In the genomic region with DNA sequence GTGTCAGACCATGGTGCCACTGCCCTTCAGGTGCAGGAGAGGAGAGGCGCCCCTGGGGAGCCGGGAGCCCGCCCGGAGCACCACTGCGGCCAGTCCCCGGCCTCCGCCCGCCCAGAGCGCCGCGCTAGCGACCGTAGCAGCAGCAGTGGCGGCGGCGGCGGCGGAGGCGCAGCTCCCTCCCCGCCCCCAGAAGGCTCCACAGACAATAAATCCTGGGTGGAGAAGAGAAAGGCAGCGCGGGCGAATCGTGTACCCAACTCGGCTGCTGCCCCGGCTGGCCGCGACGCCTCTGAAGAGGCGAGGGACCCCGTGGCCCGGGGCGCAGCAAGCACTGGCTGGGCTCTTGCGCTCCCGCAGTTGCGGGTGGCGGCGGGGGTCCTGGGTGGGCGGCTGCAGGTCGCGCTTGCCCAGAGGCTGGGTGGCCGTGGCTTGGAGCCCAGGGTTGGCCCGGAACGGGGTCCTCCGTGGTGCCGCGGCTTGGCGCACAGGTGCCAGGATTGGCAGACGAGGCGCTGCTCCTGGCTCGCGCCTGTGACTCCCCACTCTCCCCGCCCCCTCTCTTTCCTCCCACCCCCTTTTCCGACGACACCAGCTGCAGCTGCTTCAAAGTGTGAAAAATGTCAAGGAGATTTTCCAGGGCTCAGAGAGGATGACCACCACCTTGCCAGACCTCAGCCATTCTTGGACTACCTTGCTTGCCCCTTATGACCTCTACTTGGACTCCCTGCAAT, we compare ENCODE assay signal across 9 mouse cellular contexts. TPM values are rescaled to one million over a fixed set of nuclear protein-coding genes. Genes with fewer than 3 reads are reported as not detected.
DNase-seq lines count a peak whose midpoint lies in the region; ATAC-seq and TF ChIP-seq lines count a peak whose summit lies in the region.
"Had no signal": no experiment of that assay in that cellular context is flagged by ENCODE, and none has a peak within 500 bp of the region (broad histone marks: within the 10 kb centered on the region; RNA-seq: fewer than 3 reads in every experiment).

No protein-coding gene starts in this region.

- peak overlapping the region; percentile 97 for H3K4me2 ChIP-seq in intestine, embryonic 15.5 days (replicated peaks)
- H3K4me2 ChIP-seq in liver, embryonic 12.5 days = peak overlapping the region; percentile 68

- POLR2A ChIA-PET in Patski (lab: Charles Lee) = no interaction called here

- TF ChIP-seq POLR2A in embryonic fibroblast, embryonic 13.5 days (IDR thresholded peaks at IDR 0.05; ENCODE audit: low read depth, low read length) = no peak

- peaks cover 18% of the 10 kb centered on the region for H3K4me1 ChIP-seq in heart, embryonic 10.5 days
- H3K4me1 ChIP-seq in embryonic fibroblast, embryonic 13.5 days (ENCODE audit: control insufficient read depth, insufficient read depth, low read length) = 0 out of 2 replicates have a peak, but pooled peaks cover 3% of the 10 kb centered on the region
- 0 out of 2 replicates have a peak, but pooled peaks cover 9% of the 10 kb centered on the region for H3K4me1 ChIP-seq in intestine, embryonic 15.5 days (replicated peaks)
- H3K4me1 ChIP-seq in liver, embryonic 12.5 days = no peaks in the 10 kb centered on the region; the same call in 1 of the 2 replicates

- TF ChIP-seq CTCF in Patski (IDR thresholded peaks at IDR 0.05) = no peak
- no peak for TF ChIP-seq CTCF in embryonic fibroblast, embryonic 13.5 days (IDR thresholded peaks at IDR 0.05; ENCODE audit: borderline replicate concordance, insufficient read depth, low read length)

- peaks cover 42% of the 10 kb centered on the region for H3K27me3 ChIP-seq in heart, embryonic 10.5 days (ENCODE audit: insufficient read depth, poor library complexity, severe bottlenecking)
- H3K27me3 ChIP-seq in Patski = no peaks in the 10 kb centered on the region
- H3K27me3 ChIP-seq in intestine, embryonic 15.5 days (replicated peaks) = peaks cover 15% of the 10 kb centered on the region
- H3K27me3 ChIP-seq in liver, embryonic 12.5 days (replicated peaks) = peaks cover 39% of the 10 kb centered on the region
- H3K27me3 ChIP-seq: CH12.LX had no signal

- H3K4me3 ChIP-seq in heart, embryonic 10.5 days = peak overlapping the region; percentile 78
- H3K4me3 ChIP-seq in embryonic fibroblast, embryonic 13.5 days (ENCODE audit: insufficient read depth, low read length) = peak overlapping the region; percentile 57
- peak overlapping the region; percentile 57 for H3K4me3 ChIP-seq in intestine, embryonic 15.5 days (replicated peaks)
- peak overlapping the region; percentile 43 for H3K4me3 ChIP-seq in liver, embryonic 12.5 days

- H3K9me3 ChIP-seq in heart, embryonic 10.5 days = no peaks in the 10 kb centered on the region
- H3K9me3 ChIP-seq in intestine, embryonic 15.5 days = no peaks in the 10 kb centered on the region
- H3K9me3 ChIP-seq in liver, embryonic 12.5 days (replicated peaks) = no peaks in the 10 kb centered on the region

- CTCF ChIA-PET in Patski (lab: Charles Lee) = no interaction called here

- WGBS in heart, embryonic 10.5 days = under 1% methylated on average over 53 of the region's 55 CpGs
- WGBS in intestine, embryonic 15.5 days = under 1% methylated on average over 55 of the region's 55 CpGs
- under 1% methylated on average over 47 of the region's 55 CpGs for WGBS in liver, embryonic 12.5 days (ENCODE audit: insufficient replicate concordance)

- no peak for DNase-seq in heart, embryonic 10.5 days (ENCODE audit: low spot score)
- DNase-seq in heart, adult 11 months = no peak
- DNase-seq in Patski (ENCODE audit: low read depth, low spot score) (no peak), MN1 (ENCODE audit: low spot score) (no peak)
- peak; percentile 51 to 56 for DNase-seq in right cerebral cortex, adult 2 months (ENCODE audit: low spot score in 2 of 2)

- peak overlapping the region; percentile 51 for H3K9ac ChIP-seq in intestine, embryonic 15.5 days
- no peak overlapping the region for H3K9ac ChIP-seq in liver, embryonic 12.5 days

- H3K27ac ChIP-seq in heart, embryonic 10.5 days = peak overlapping the region; percentile 67; the same call in 1 of the 2 replicates
- no peak overlapping the region for H3K27ac ChIP-seq in embryonic fibroblast, embryonic 13.5 days (ENCODE audit: insufficient read depth, low read length)
- peak overlapping the region; percentile 13; the same call in 1 of the 2 replicates for H3K27ac ChIP-seq in intestine, embryonic 15.5 days
- no peak overlapping the region for H3K27ac ChIP-seq in liver, embryonic 12.5 days

- in situ Hi-C loops in Patski (cut with MboI; ENCODE audit: low pct_unique_long_range_greater_than_20kb) = no loop called here

- H3K36me3 ChIP-seq in heart, embryonic 10.5 days = no peaks in the 10 kb centered on the region
- no peaks in the 10 kb centered on the region for H3K36me3 ChIP-seq in intestine, embryonic 15.5 days
- H3K36me3 ChIP-seq in liver, embryonic 12.5 days = no peaks in the 10 kb centered on the region

- peak; percentile 65 for ATAC-seq in Patski
- ATAC-seq in intestine, embryonic 15.5 days = peak; percentile 79
- no peak; the same call in 1 of the 2 replicates for ATAC-seq in liver, embryonic 12.5 days

RNA-seq across cellular contexts. Expression of gene Lrrc7, which starts 0.6 kb away (rescaled TPM):
- 0.02 and 0.03 TPM in 2 replicates for polyA plus RNA-seq in heart, embryonic 10.5 days (2016; fragmentation: Nextera tagmentation; extraction: Ambion mirVana)
- 0.03 TPM for polyA plus RNA-seq in Patski (2021)
- 2.3 and 2.9 TPM in 2 replicates for polyA plus RNA-seq in embryonic fibroblast, embryonic 13.5 days (2011; ENCODE audit: insufficient read length, low read depth, missing spikeins)
- polyA plus RNA-seq in intestine, embryonic 15.5 days (2015; fragmentation: Nextera tagmentation; extraction: Ambion mirVana) = 1.0 and 1.3 TPM in 2 replicates
- 0.06 and 0.07 TPM in 2 replicates for polyA plus RNA-seq in liver, embryonic 12.5 days (2016; fragmentation: Nextera tagmentation; extraction: Ambion mirVana)

Comparison
In these comparisons a context has a peak if more than half of its experiments do, and no peak if none do; other contexts are left out.
1. DNase-seq: peak in right cerebral cortex, adult 2 months (2 of 2); none in heart, embryonic 10.5 days (single experiment), heart, adult 11 months (single experiment), Patski (single experiment) and MN1 (single experiment).
2. H3K27ac ChIP-seq: peak in heart, embryonic 10.5 days (single experiment) and intestine, embryonic 15.5 days (single experiment); none in embryonic fibroblast, embryonic 13.5 days (single experiment) and liver, embryonic 12.5 days (single experiment).
3. Peak in every context shown above with its lines, with median percentiles within 50 percentile points of each other: H3K4me3 ChIP-seq.